Mouse (Mus musculus): ENCODE data around the gene Hist1h2bg.
A peak's percentile ranks its signal among the peaks of the same experiment; 100 is the strongest.
"Not testable (repeated sequence)": the region's sequence is repeated elsewhere in the genome, so short reads cannot be mapped to it uniquely, and the experiment has no call there.

Hist1h2bg gene

DNA sequence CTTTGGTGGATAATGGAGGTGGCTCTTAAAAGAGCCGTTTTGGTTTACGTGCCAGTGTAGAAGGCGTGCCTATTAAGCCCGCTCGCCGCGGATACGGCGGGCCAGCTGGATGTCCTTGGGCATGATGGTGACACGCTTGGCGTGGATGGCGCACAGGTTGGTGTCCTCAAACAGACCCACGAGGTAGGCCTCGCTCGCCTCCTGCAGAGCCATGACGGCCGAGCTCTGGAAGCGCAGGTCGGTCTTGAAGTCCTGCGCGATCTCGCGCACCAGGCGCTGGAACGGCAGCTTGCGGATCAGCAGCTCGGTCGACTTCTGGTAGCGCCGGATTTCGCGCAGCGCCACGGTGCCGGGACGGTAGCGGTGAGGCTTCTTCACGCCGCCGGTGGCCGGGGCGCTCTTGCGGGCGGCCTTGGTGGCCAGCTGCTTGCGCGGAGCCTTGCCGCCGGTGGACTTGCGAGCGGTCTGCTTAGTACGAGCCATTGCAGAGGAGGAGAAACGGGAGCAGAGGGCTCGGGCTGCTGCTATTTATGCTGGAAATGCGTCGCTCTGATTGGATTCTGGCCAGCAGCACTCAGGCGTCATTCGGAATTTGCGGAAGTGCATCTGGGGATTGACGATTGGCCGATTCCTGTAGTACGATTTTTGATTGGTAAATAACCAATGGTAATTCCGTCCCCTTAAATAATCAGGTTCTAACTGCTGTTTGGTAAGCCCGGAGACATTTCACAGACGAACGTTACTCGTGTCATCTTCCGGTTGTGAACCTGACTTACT, 9.1 kb upstream of the Hist1h2bg start, which contains the start of gene Hist1h3e:
Hist1h3e (minus strand) TSS at position 487 of the 777 bp plus-strand sequence.
- peak; percentile 93 to 95 for DNase-seq (ENCODE audit: low spot score in 2 of 2)

DNA sequence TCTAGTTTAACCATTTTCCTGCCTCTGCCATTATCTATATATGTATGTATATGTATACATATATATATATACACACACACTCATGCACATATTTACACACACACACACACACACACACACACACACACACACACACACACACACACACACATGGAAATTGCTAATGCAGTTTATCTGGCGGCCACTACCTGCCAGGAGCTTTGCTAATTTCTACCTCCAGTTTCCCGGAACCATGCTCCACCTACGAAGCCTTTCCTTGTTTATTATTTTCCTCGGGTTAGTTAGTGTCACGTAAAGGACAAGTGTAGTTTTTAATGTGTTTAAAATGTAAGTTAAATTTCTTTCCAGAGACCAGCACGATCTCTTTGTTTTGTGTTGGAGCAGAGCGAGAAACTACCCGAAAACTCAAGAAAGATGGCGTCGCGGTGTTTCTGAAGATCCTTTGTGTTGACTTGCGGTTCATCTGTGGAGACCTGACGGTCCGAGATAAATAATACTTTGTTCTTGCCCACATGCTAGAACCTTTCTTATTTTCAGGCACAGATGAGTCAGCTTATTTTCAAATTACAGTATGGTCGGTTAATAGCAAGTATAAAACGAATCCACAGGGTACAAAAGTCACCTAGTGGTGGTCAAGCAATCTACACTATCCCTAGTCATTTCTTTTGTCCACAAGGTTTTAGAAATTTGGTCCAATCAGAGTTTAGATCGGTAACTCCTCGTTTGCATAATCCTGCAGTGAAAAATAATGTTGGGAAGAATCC, 8.3 kb upstream of the Hist1h2bg start:
- peak; percentile 56 to 57 for DNase-seq (ENCODE audit: low spot score in 2 of 2)

DNA sequence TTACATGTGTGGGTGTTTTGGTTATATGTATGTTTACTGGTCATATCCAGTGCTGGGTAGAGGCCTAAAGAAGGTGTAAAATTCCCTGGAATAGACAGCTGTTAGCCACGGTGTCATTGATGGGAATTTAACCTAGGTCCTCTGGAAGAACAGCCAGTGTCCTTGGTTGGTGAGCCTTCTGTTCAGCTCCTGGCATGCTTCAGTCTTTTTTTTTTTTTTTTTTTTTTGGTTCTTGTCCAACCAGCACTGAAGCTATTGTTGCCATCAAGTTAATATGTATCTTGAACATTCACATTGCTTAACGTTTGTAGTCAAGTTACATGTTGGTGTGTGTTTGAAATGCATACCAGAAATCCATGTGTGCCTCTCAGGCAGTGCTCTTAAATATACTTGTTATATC, 6.7 kb upstream of the Hist1h2bg start:
- no peak for DNase-seq (ENCODE audit: low spot score in 2 of 2)

DNA sequence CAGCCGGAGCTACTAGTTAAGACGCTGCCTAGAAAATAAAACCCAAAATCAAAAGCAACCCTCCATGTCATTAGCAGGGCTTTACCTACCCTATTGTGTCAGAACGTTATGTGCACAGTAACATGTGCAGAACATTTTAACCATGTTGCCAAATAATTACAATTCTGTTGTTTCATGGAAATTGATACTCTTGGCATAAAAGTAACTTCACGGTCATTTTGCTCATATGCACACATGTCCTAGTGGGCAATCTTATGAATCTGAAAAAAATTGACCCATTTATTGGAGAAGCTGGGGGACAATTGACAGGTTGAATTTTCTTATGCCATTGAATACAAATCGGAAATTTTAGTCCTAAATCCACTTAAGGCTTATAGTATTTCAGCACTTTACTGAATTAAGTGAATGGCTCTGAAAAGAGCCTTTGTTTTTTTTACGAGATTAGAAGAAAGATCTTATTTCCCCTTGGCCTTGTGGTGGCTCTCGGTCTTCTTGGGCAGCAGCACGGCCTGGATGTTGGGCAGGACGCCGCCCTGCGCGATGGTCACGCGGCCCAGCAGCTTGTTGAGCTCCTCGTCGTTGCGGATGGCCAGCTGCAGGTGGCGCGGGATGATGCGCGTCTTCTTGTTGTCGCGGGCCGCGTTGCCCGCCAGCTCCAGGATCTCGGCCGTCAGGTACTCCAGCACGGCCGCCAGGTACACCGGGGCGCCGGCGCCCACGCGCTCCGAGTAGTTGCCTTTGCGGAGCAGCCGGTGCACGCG, 755 bp upstream of the Hist1h2bg start:
- not testable (repeated sequence) for DNase-seq (ENCODE audit: low spot score in 2 of 2)

DNA sequence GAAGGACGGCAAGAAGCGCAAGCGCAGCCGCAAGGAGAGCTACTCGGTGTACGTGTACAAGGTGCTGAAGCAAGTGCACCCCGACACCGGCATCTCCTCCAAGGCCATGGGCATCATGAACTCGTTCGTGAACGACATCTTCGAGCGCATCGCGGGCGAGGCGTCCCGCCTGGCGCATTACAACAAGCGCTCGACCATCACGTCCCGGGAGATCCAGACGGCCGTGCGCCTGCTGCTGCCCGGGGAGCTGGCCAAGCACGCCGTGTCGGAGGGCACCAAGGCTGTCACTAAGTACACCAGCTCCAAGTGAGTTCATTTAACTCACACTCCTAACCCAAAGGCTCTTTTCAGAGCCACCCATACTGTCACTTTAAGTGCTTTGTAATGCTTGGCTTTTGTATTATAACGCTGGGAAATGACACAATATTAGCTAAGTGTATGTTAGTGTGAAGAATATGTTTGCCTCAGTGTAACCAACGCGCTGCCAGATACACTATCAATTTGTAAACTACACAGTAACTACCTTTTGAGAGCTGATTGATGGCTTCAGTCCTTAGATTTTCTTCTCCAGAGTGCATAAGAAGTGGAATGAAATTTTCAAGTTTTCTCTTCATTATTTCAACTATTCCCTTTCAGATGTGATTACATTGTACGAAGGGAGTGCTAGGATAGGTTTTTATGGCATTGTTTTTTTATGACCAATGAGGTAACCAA, 465 bp downstream of the Hist1h2bg start:
- DNase-seq (ENCODE audit: low spot score in 2 of 2) = not testable (repeated sequence)

DNA sequence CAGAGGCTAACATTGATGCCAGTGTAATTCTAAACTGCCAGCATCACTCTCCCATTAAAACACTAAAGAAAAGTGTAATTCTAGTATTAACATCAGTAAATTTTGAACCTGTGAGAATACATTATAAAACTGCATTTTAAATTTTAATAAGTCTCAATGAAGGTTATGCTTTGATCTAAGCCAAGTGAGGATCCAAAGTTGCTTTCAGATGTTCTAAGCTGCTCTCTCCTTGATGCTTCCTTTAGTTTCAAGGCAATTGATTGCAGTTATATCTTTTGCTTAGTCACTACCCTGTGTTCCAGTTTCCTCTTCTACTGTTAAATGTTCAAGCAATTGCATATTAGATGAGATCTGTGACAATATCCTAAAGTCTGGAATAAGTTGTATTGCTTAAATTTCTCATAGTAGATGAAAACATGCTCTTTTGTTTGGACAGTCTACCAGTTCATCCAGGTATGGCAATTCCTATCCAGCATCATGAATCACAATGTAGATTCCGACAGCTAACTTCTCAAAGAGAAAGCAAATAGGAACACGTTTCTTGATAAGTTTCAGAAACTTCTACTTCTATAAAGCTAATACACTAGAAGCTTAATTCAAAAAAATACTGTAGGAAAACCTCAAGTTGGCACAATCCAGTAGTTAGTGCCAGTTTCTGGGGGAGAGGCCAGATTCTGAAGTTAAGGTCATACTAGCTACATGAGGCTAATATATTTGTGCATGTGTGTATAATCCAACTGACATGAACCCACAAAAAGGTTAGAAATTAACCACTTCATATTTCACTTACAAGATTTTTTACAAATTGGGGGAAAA, 1.2 kb downstream of the Hist1h2bg start:
- no peak for DNase-seq (ENCODE audit: low spot score in 2 of 2)

DNA sequence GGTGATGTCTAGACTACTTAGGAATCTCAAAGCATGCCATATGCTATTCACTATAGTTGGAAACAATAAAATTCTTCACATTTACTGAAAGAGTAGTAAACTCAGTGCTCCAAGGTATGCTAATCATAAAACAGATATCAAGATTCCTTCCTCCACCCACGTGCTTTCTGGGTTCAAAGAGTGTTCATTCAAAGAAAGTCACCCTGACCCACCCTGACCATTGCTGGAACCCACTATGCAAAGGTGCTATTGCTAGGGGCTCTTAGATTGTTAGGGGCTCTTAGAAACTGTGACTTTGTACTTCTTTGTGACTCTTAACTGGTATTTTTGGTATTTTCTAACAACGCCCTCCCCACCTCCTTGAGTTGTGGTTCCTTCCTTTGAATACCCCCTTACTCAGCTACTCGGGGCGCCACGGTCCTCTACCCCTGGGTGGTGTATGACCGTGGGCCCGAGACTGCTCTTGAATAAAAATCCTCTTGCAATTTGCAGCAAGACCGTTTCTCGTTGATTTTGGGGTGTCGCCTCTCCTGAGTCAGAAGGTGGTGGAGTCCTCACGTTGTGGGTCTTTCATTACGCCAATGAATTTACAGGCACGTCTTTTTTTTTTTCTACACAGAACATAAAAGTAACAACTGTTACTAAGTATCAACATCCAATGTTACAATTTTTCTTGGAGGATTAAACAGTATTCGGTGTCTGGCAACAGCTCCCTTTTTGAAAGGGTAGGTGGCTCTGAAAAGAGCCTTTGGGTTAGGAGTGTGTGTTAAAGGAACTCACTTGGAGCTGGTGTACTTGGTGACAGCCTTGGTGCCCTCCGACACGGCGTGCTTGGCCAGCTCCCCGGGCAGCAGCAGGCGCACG, 2.1 kb downstream of the Hist1h2bg start:
- DNase-seq (ENCODE audit: low spot score in 2 of 2) = not testable (repeated sequence)

DNA sequence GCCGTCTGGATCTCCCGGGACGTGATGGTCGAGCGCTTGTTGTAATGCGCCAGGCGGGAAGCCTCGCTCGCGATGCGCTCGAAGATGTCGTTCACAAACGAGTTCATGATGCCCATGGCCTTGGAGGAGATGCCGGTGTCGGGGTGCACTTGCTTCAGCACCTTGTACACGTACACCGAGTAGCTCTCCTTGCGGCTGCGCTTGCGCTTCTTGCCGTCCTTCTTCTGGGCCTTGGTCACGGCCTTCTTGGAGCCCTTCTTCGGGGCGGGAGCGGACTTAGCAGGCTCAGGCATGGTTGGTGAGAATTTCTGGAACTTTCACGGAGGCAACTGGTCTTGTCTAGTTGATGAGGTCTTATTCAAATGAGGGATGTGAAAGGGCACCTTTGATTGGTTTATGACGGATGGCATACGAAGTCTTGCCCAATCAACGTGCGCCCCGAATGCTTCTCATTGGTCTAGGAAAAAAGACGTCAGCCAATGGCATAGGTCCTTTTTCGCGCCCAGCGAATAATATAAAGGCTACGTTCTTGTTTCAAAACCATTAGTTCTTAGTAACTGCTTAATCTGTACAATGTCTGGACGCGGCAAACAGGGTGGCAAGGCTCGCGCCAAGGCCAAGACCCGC, 2.8 kb downstream of the Hist1h2bg start, which contains the start of the genes Hist1h2bf and Hist1h2ad:
Hist1h2bf (minus strand) TSS at position 299 of the 627 bp plus-strand sequence.
Hist1h2ad (plus strand) TSS at position 484 of the 627 bp plus-strand sequence.
- peak; percentile 91 to 92 for DNase-seq (ENCODE audit: low spot score in 2 of 2)

DNA sequence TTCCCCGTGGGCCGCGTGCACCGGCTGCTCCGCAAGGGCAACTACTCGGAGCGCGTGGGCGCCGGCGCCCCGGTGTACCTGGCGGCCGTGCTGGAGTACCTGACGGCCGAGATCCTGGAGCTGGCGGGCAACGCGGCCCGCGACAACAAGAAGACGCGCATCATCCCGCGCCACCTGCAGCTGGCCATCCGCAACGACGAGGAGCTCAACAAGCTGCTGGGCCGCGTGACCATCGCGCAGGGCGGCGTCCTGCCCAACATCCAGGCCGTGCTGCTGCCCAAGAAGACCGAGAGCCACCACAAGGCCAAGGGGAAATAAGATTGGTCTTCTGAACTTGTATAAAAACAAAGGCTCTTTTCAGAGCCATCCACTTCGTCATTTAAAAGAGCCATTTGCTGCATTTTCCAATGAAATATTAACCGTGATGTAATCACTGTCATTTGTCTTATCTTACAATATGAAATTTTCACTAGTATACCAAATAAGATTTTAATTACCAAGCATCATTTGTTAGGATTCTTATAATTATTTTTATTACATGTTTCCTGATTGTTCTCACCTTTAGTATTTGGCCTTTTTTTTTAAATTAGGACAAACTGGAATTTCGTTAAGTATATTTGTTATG, 3.5 kb downstream of the Hist1h2bg start:
- not testable (repeated sequence) for DNase-seq (ENCODE audit: low spot score in 2 of 2)

DNA sequence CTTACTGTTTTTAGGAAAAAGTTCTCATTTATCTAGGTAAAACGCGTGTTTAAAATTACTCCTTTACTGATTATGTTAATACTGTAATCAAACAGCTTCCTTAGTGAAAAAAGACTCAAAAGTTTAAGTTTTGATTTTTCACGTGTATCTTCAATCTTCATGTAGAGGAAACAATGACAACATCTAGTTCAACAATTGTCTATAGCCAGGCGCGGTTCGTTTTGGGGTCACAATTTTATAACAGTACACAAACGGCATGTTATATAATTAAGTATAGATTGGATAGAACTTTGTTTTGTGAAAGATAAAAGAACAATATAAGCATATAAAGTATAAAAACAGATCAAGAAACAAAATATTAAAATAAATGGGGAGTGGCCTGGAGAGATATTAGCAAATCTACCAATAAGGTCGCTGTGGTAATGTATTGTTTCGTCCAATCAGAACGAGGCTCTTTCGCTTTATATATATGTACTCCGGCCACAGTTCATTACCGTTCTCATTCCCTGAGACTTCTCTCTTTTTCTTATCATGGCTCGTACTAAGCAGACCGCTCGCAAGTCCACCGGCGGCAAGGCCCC, 4.2 kb downstream of the Hist1h2bg start, which contains the start of gene Hist1h3d:
Hist1h3d (plus strand) TSS at position 493 of the 581 bp plus-strand sequence.
- peak in 1 of 2 experiments; percentile 70 for DNase-seq (ENCODE audit: low spot score in 2 of 2)

DNA sequence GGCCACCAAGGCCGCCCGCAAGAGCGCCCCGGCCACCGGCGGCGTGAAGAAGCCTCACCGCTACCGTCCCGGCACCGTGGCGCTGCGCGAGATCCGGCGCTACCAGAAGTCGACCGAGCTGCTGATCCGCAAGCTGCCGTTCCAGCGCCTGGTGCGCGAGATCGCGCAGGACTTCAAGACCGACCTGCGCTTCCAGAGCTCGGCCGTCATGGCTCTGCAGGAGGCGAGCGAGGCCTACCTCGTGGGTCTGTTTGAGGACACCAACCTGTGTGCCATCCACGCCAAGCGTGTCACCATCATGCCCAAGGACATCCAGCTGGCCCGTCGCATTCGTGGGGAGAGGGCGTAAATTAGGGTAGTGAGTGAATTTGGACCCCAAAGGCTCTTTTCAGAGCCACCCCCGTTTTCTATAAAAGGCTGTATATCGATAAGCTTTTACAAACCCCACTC, 4.7 kb downstream of the Hist1h2bg start:
- DNase-seq (ENCODE audit: low spot score in 2 of 2) = not testable (repeated sequence)

DNA sequence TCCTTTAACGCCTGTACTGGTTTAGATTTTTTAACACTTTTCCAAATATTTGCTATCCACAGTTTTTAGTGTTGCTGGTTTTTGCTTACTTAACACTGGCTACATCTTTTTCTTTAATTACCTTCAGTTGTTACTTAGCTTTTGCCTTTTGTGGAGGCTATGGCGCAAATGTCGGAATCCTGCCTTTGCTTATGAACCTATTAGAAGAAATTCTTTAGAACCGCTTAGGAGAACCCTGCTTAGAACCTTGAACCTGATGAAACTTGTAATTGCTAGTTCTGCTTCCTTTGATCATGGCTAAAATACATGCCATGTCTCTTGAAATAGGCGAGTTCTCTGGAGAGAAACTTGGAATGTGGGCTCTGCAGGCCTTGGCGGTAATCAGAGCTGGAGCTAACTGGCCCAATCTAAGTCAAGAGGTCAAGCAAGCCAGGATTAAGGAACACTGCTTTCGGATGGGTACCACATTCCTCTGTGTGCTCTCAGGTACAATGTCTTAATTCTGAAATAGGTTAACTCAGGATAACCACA, 5.2 kb downstream of the Hist1h2bg start:
- DNase-seq (ENCODE audit: low spot score in 2 of 2) = no peak

DNA sequence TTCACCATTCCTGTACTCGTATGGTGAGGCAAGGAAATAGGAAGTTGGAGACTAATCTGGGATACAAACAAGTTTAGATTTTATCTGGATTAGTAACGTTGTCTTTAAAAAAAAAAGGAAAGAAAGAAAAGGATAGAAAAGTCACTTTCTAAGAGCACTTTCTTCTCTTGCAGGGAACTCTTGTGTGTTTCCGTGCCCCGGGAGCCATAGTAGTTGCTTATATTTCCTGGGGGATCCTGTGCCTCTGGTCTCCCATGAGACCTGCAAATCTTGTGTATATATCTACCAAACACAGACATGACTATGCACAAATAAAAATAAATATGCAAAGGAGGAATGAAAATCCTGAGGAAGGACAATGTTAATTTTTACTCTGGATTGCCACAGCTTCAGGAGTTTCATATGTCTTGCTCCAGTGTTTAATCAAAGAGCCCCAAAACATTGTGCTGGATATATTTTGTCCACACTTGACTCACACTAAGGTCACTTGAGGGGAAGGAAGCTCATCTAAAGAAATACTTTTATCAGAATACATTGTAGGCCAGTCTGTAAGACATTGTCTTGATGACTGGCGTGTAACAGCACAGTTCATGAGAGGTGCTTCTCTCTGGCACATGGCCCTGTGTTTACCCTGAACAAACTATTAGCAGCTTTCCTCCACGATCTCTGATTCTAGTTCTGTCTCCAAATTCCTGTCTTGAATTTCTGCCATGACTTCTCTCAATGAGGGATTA, 5.9 kb downstream of the Hist1h2bg start:
- DNase-seq (ENCODE audit: low spot score in 2 of 2) = no peak

DNA sequence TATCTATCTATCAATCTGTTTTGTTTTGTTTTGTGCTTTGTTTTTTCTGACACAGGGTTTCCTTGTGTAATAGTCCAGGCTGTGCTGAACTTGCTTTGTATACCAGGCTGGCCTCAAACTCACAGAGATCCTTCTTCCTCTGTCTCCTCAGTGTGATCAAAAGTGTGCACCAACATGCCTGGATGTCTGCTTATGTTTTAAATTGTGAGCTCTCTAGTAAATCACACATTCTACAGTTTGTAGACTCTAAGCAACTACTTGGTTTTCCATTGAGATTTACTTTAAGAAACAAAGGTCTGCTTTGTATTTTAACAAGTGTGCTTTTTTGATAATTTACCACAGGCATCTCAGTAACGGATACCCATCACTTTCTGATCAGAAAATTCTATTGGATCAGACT, 6.6 kb downstream of the Hist1h2bg start:
- no peak for DNase-seq (ENCODE audit: low spot score in 2 of 2)

DNA sequence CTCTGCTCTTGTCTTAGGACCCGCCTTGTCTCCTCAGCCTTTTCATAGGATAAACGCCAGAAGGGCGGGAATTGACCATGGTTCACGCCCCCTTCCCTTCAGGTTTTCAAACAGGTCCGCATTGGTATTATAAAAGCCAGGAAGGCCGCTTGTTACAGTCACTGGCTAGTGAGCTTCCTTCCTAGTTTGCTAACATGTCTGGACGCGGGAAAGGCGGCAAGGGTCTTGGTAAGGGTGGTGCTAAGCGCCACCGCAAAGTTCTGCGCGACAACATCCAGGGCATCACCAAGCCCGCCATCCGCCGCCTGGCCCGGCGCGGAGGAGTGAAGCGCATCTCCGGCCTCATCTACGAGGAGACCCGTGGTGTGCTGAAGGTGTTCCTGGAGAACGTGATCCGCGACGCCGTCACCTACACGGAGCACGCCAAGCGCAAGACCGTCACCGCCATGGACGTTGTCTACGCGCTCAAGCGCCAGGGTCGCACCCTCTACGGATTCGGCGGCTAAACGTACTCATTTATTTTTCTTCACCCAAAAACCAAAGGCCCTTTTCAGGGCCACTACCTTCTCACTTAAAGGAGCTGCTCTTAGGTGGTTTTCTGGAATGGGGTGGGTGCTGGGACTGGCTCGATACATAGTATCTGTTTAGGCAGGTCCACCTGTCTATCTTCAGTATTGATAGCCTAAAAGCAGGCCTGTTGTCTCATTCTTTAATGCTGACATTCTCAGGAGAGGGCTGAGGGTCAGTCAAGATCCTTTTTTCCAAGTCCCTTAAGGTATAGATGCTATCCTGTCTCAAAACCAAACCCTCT, 10.4 kb downstream of the Hist1h2bg start, which contains the start of gene Hist1h4d:
Hist1h4d (plus strand) TSS at position 191 of the 811 bp plus-strand sequence.
- DNase-seq (ENCODE audit: low spot score in 2 of 2) = peak; percentile 96
